Comparison of ENCODE assay signal across 24 mouse cellular contexts in genomic region chr11:78574975-78575374, GRCm38 (mm10). TPM values are rescaled to one million over a fixed set of nuclear protein-coding genes. Genes with fewer than 3 reads are reported as not detected.
A peak's percentile ranks its signal among the peaks of the same experiment; 100 is the strongest.
DNase-seq lines count a peak whose midpoint lies in the region; ATAC-seq and TF ChIP-seq lines count a peak whose summit lies in the region.
"Had no signal": no experiment of that assay in that cellular context is flagged by ENCODE, and none has a peak within 500 bp of the region (broad histone marks: within the 10 kb centered on the region; RNA-seq: fewer than 3 reads in every experiment).

No protein-coding gene starts in this region.

- H3K9ac ChIP-seq in liver, embryonic 12.5 days = no peak overlapping the region
- no peak overlapping the region for H3K9ac ChIP-seq in liver, embryonic 14.5 days (replicated peaks)
- no peak overlapping the region for H3K9ac ChIP-seq in liver, postnatal 0 days (replicated peaks)
- H3K9ac ChIP-seq: forebrain, embryonic 13.5 days; heart, embryonic 13.5 days; hindbrain, embryonic 12.5 days; hindbrain, embryonic 15.5 days had no signal

- no peak for DNase-seq in liver
- DNase-seq in adipocyte (ENCODE audit: low spot score) = peak; percentile 38
- no peak for DNase-seq in liver, embryonic 14.5 days (ENCODE audit: low read depth in 3 of 3, low spot score in 3 of 3)
- DNase-seq in liver, postnatal 0 days = no peak
- DNase-seq in testis, postnatal 14 days (ENCODE audit: low spot score) = no peak
- no peak for DNase-seq in heart, embryonic 10.5 days (ENCODE audit: low spot score)
- no peak for DNase-seq in heart, postnatal 36 days
- DNase-seq: adrenal gland, postnatal 10 days; adrenal gland, postnatal 36 days; cerebellum, adult 18-20 months; cerebellum, adult 9-10 months; cerebellum, postnatal 14 days; gastrocnemius, adult 2 months; gastrocnemius, postnatal 14 days; heart, postnatal 14 days had no signal

- no peak overlapping the region for H3K4me2 ChIP-seq in liver, embryonic 12.5 days
- H3K4me2 ChIP-seq in liver, embryonic 14.5 days (ENCODE audit: low read depth) = no peak overlapping the region
- no peak overlapping the region for H3K4me2 ChIP-seq in liver, postnatal 0 days (ENCODE audit: low read depth, low read length)
- H3K4me2 ChIP-seq: forebrain, embryonic 13.5 days; heart, embryonic 13.5 days; hindbrain, embryonic 12.5 days; hindbrain, embryonic 15.5 days had no signal

- ATAC-seq in liver, embryonic 12.5 days = peak; percentile 37; the same call in 1 of the 2 replicates
- ATAC-seq in liver, embryonic 14.5 days (ENCODE audit: insufficient read depth) = peak; percentile 31; the same call in 1 of the 2 replicates
- peak; percentile 93 for ATAC-seq in liver, postnatal 0 days
- ATAC-seq: activated CD4-positive, CD25-positive, alpha-beta regulatory T cell, adult 4 months; CD4-positive, CD25-positive, alpha-beta regulatory T cell, adult 4 months; forebrain, embryonic 13.5 days; forebrain, embryonic 16.5 days had no signal

- peaks cover 46% of the 10 kb centered on the region for H3K36me3 ChIP-seq in liver, embryonic 12.5 days
- no peaks in the 10 kb centered on the region for H3K36me3 ChIP-seq in liver, embryonic 14.5 days (replicated peaks; ENCODE audit: control insufficient read depth, insufficient read depth, low read depth)
- 0 out of 2 replicates have a peak, but pooled peaks cover 4% of the 10 kb centered on the region for H3K36me3 ChIP-seq in liver, postnatal 0 days (replicated peaks; ENCODE audit: insufficient read depth, low read length)
- peaks cover 67% of the 10 kb centered on the region for H3K36me3 ChIP-seq in heart, embryonic 10.5 days

- intact Hi-C loops in heart, postnatal 36 days (cut with DNase I) = no loop called here

- H3K27ac ChIP-seq in liver, embryonic 12.5 days = no peak overlapping the region; the same call in 1 of the 2 replicates
- H3K27ac ChIP-seq in liver, embryonic 14.5 days = no peak overlapping the region
- peak overlapping the region; percentile 83 for H3K27ac ChIP-seq in liver, postnatal 0 days (ENCODE audit: low read depth)
- no peak overlapping the region for H3K27ac ChIP-seq in heart, embryonic 10.5 days
- H3K27ac ChIP-seq: forebrain, embryonic 10.5 days; forebrain, embryonic 13.5 days; gastrocnemius, adult 2 months; heart, embryonic 13.5 days; hindbrain, embryonic 12.5 days; hindbrain, embryonic 15.5 days had no signal

- H3K4me1 ChIP-seq in liver, embryonic 12.5 days = 0 out of 2 replicates have a peak, but pooled peaks cover 5% of the 10 kb centered on the region
- H3K4me1 ChIP-seq in liver, embryonic 14.5 days (replicated peaks; ENCODE audit: control insufficient read depth in 2 of 2, insufficient read depth in 2 of 2, low read length in 1 of 2) = peaks cover 0 to 5% of the 10 kb centered on the region in 2 experiments; a peak in 1 of 4 replicates
- H3K4me1 ChIP-seq in liver, postnatal 0 days (ENCODE audit: insufficient read depth) = peaks cover 5% of the 10 kb centered on the region
- no peaks in the 10 kb centered on the region for H3K4me1 ChIP-seq in heart, embryonic 10.5 days
- H3K4me1 ChIP-seq: forebrain, embryonic 10.5 days; forebrain, embryonic 13.5 days; hindbrain, embryonic 12.5 days; hindbrain, embryonic 15.5 days had no signal

- TF ChIP-seq EP300 in liver, embryonic 14.5 days (IDR thresholded peaks at IDR 0.05; ENCODE audit: low read depth) = no peak
- peak; percentile 13; the same call in 1 of the 2 replicates for TF ChIP-seq EP300 in liver, postnatal 0 days (IDR thresholded peaks at IDR 0.05; ENCODE audit: low read depth)

- no peaks in the 10 kb centered on the region for H3K27me3 ChIP-seq in liver, embryonic 12.5 days (replicated peaks)
- H3K27me3 ChIP-seq in liver, embryonic 14.5 days (ENCODE audit: control insufficient read depth, insufficient read depth, low read length) = no peaks in the 10 kb centered on the region
- no peaks in the 10 kb centered on the region for H3K27me3 ChIP-seq in liver, postnatal 0 days (ENCODE audit: insufficient read depth, low read length)
- H3K27me3 ChIP-seq in heart, embryonic 10.5 days (ENCODE audit: insufficient read depth, poor library complexity, severe bottlenecking) = no peaks in the 10 kb centered on the region
- H3K27me3 ChIP-seq: forebrain, embryonic 13.5 days; heart, embryonic 13.5 days; hindbrain, embryonic 12.5 days; hindbrain, embryonic 15.5 days had no signal

- no peak for TF ChIP-seq CTCF in liver, embryonic 14.5 days (IDR thresholded peaks at IDR 0.05; ENCODE audit: low read depth)
- TF ChIP-seq CTCF in liver, postnatal 0 days (IDR thresholded peaks at IDR 0.05; ENCODE audit: low read depth) = no peak

- 70% methylated on average over 2 of the region's 2 CpGs for WGBS in liver, embryonic 12.5 days (ENCODE audit: insufficient replicate concordance)
- 65% methylated on average over 2 of the region's 2 CpGs for WGBS in liver, embryonic 14.5 days (ENCODE audit: insufficient replicate concordance)
- WGBS in liver, postnatal 0 days (ENCODE audit: insufficient replicate concordance) = 65% methylated on average over 2 of the region's 2 CpGs
- WGBS in heart, embryonic 10.5 days = 45% methylated on average over 2 of the region's 2 CpGs

- no peaks in the 10 kb centered on the region for H3K9me3 ChIP-seq in liver, embryonic 12.5 days (replicated peaks)
- no peaks in the 10 kb centered on the region for H3K9me3 ChIP-seq in liver, embryonic 14.5 days (ENCODE audit: control insufficient read depth, low read length)
- H3K9me3 ChIP-seq in liver, postnatal 0 days (ENCODE audit: low read length) = no peaks in the 10 kb centered on the region
- H3K9me3 ChIP-seq in heart, embryonic 10.5 days = no peaks in the 10 kb centered on the region
- H3K9me3 ChIP-seq: forebrain, embryonic 10.5 days; forebrain, embryonic 13.5 days; heart, embryonic 13.5 days; hindbrain, embryonic 12.5 days; hindbrain, embryonic 15.5 days had no signal

- H3K4me3 ChIP-seq in liver, embryonic 12.5 days = no peak overlapping the region
- H3K4me3 ChIP-seq in liver, embryonic 14.5 days (ENCODE audit: insufficient read depth in 1 of 2, low read depth in 2 of 2, low read length in 2 of 2) = no peak overlapping the region
- H3K4me3 ChIP-seq in liver, postnatal 0 days (ENCODE audit: low read depth, low read length) = no peak overlapping the region
- no peak overlapping the region for H3K4me3 ChIP-seq in heart, embryonic 10.5 days
- H3K4me3 ChIP-seq: forebrain, embryonic 10.5 days; forebrain, embryonic 13.5 days; gastrocnemius, adult 2 months; heart, embryonic 13.5 days; hindbrain, embryonic 12.5 days; hindbrain, embryonic 15.5 days had no signal

RNA-seq across cellular contexts. Expression of gene Tmem97, which starts 24.4 kb away (rescaled TPM):
- polyA plus RNA-seq in liver, embryonic 12.5 days (2016; fragmentation: Nextera tagmentation; extraction: Ambion mirVana) = 111 and 128 TPM in 2 replicates
- polyA plus RNA-seq in liver, embryonic 14.5 days (2012; rRNA removed) = 34.2 and 42.3 TPM in 2 replicates
- polyA plus RNA-seq in liver, embryonic 14.5 days (2014; fragmentation: Nextera tagmentation; extraction: Ambion mirVana) = 99.5 and 116 TPM in 2 replicates
- 79.2 and 81.5 TPM in 2 replicates for polyA plus RNA-seq in liver, postnatal 0 days (2015; fragmentation: Nextera tagmentation; extraction: Ambion mirVana)
- 91.5 and 105 TPM in 2 replicates for polyA plus RNA-seq in heart, embryonic 10.5 days (2016; fragmentation: Nextera tagmentation; extraction: Ambion mirVana)
- total RNA-seq in heart, postnatal 36 days (2021) = 1 to 10 TPM; 4.8 to 5.1 TPM

RNA-seq across cellular contexts. Expression of gene Ift20, which starts 38.8 kb away (rescaled TPM):
- 81.7 and 84.7 TPM in 2 replicates for polyA plus RNA-seq in liver, embryonic 12.5 days (2016; fragmentation: Nextera tagmentation; extraction: Ambion mirVana)
- polyA plus RNA-seq in liver, embryonic 14.5 days (2012; rRNA removed) = 29.2 and 41.7 TPM in 2 replicates
- polyA plus RNA-seq in liver, embryonic 14.5 days (2014; fragmentation: Nextera tagmentation; extraction: Ambion mirVana) = 73.9 and 77.8 TPM in 2 replicates
- 82.3 and 85.1 TPM in 2 replicates for polyA plus RNA-seq in liver, postnatal 0 days (2015; fragmentation: Nextera tagmentation; extraction: Ambion mirVana)
- 92.8 and 95.9 TPM in 2 replicates for polyA plus RNA-seq in heart, embryonic 10.5 days (2016; fragmentation: Nextera tagmentation; extraction: Ambion mirVana)
- total RNA-seq in heart, postnatal 36 days (2021) = 10 to 100 TPM; 39.1 to 42.9 TPM

RNA-seq across cellular contexts. Expression of gene Tnfaip1, which starts 38.8 kb away (rescaled TPM):
- polyA plus RNA-seq in liver, embryonic 12.5 days (2016; fragmentation: Nextera tagmentation; extraction: Ambion mirVana) = 22.3 and 22.6 TPM in 2 replicates
- polyA plus RNA-seq in liver, embryonic 14.5 days (2012; rRNA removed) = 6.3 and 6.7 TPM in 2 replicates
- 12.6 and 13.2 TPM in 2 replicates for polyA plus RNA-seq in liver, embryonic 14.5 days (2014; fragmentation: Nextera tagmentation; extraction: Ambion mirVana)
- polyA plus RNA-seq in liver, postnatal 0 days (2015; fragmentation: Nextera tagmentation; extraction: Ambion mirVana) = 12.9 and 13.1 TPM in 2 replicates
- 92.5 and 92.6 TPM in 2 replicates for polyA plus RNA-seq in heart, embryonic 10.5 days (2016; fragmentation: Nextera tagmentation; extraction: Ambion mirVana)
- 10 to 100 TPM; 38.4 to 42.1 TPM for total RNA-seq in heart, postnatal 36 days (2021)

Comparison
In these comparisons a context has a peak if more than half of its experiments do, and no peak if none do; other contexts are left out.
1. ATAC-seq: peak in every context shown above with its lines; median percentile 93 in liver, postnatal 0 days; 37 in liver, embryonic 12.5 days; 31 in liver, embryonic 14.5 days.